Mouse (Mus musculus): ENCODE data around the gene Commd8. TPM values are rescaled to one million over a fixed set of nuclear protein-coding genes. Genes with fewer than 3 reads are reported as not detected.

The Commd8 gene
- polyA plus RNA-seq, 1 experiment from 2014 or later: 47.6 TPM

DNA sequence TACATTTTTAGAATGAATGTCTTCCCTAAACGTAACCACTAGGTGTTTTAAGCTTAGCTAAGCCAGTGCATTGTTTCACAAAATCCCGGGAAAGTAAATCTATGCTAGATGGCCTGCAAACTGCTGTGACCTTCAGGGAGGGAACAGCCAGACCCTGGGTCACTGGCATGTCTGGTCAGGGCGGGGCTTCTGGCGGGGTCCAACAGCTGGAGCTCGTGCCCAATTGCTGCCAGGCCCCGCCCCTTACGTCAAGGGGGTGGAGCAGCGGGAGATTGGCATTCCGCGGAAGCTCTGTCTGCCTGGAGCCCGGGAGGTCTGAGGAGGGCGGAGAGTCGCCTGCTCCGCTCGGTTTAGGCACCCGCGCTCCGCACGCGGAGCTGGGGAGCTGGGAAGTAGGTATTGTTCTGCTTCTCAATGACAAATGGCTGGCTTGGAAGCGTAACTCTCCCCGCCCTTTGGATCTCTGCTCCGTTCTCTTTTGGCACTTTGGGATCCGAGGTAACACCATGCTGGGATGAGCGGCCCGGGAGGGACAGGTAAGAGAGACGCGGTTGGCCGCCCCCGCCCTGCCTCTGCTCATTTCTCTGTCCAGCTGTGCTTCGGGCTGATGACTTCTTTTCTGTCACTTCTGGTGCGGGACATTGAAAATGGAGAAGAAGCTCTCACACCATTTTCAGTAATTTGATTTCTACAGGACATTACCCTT is 35.2 kb upstream of the Commd8 start:
- H3K4me3 ChIP-seq (ENCODE audit: low read depth, low read length): peak overlapping the region; percentile 70
- ATAC-seq (ENCODE audit: low read depth): peak; percentile 99
- no peaks in the 10 kb centered on the region for H3K27me3 ChIP-seq (ENCODE audit: control insufficient read depth, insufficient read depth, low read depth, low read length)
- H3K9ac ChIP-seq (ENCODE audit: low read depth, low read length): peak overlapping the region; percentile 65
- H3K4me2 ChIP-seq (ENCODE audit: low read depth, low read length): peak overlapping the region; percentile 86
- H3K9me3 ChIP-seq (replicated peaks; ENCODE audit: control insufficient read depth, low read length): no peaks in the 10 kb centered on the region
- under 1% methylated on average over 32 of the region's 32 CpGs for WGBS (ENCODE audit: insufficient replicate concordance)
- H3K27ac ChIP-seq (ENCODE audit: low read length): peak overlapping the region; percentile 73
- no peaks in the 10 kb centered on the region for H3K36me3 ChIP-seq (ENCODE audit: control insufficient read depth, insufficient read depth)
- peaks cover 20% of the 10 kb centered on the region for H3K4me1 ChIP-seq (ENCODE audit: control insufficient read depth, low read depth, low read length)

DNA sequence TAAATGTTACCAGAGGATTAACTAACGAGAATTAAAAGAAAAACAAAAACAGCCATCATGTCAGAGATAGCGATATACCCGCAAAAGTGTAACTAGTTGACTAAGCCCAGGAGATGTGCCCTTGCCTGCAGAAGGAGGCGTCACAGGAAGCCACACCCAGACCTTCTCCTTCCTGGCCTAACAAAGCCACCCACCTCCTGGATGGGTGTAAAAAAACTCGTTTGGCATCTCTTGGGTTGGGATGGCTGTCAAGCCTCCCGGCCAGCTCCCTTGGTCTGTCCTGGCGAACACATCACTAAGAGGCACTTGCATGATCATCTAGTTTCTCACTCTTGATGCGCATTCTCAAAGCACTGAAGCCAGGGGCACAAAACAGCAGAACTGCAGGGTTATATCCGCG is 34.0 kb upstream of the Commd8 start:
- 44% methylated on average over 10 of the region's 10 CpGs for whole genome bisulfite sequencing (ENCODE audit: insufficient replicate concordance)
- H3K4me1 ChIP-seq (ENCODE audit: control insufficient read depth, low read depth, low read length): peaks cover 20% of the 10 kb centered on the region
- no peaks in the 10 kb centered on the region for H3K27me3 ChIP-seq (ENCODE audit: control insufficient read depth, insufficient read depth, low read depth, low read length)
- no peak overlapping the region for H3K4me3 ChIP-seq (ENCODE audit: low read depth, low read length)
- H3K9ac ChIP-seq (ENCODE audit: low read depth, low read length): no peak overlapping the region
- ATAC-seq (ENCODE audit: low read depth): no peak
- no peaks in the 10 kb centered on the region for H3K9me3 ChIP-seq (replicated peaks; ENCODE audit: control insufficient read depth, low read length)
- H3K4me2 ChIP-seq (ENCODE audit: low read depth, low read length): peak overlapping the region; percentile 26
- no peak overlapping the region for H3K27ac ChIP-seq (ENCODE audit: low read length)
- H3K36me3 ChIP-seq (ENCODE audit: control insufficient read depth, insufficient read depth): no peaks in the 10 kb centered on the region

- Histone ChIP-seq H3K9ac (ENCODE audit: low read depth, low read length) (no peak overlapping the region), H3K4me2 (ENCODE audit: low read depth, low read length) (peak overlapping the region; percentile 26), H3K4me3 (ENCODE audit: low read depth, low read length) (no peak overlapping the region), H3K4me1 (ENCODE audit: control insufficient read depth, low read depth, low read length) (peaks cover 20% of the 10 kb centered on the region), H3K36me3 (ENCODE audit: control insufficient read depth, insufficient read depth) (no peaks in the 10 kb centered on the region), H3K9me3 (replicated peaks; ENCODE audit: control insufficient read depth, low read length) (no peaks in the 10 kb centered on the region), H3K27ac (ENCODE audit: low read length) (no peak overlapping the region), H3K27me3 (ENCODE audit: control insufficient read depth, insufficient read depth, low read depth, low read length) (no peaks in the 10 kb centered on the region)
- WGBS (ENCODE audit: insufficient replicate concordance): 42% methylated on average over 7 of the region's 7 CpGs
- no peak for ATAC-seq (ENCODE audit: low read depth)
These were observed 33.6 kb upstream of the Commd8 start for GRCm38 (mm10) chr5:72201600-72201999.

- H3K9ac ChIP-seq (ENCODE audit: low read depth, low read length): no peak overlapping the region
- H3K36me3 ChIP-seq (ENCODE audit: control insufficient read depth, insufficient read depth): no peaks in the 10 kb centered on the region
- H3K27ac ChIP-seq (ENCODE audit: low read length): no peak overlapping the region
- H3K4me1 ChIP-seq (ENCODE audit: control insufficient read depth, low read depth, low read length): no peaks in the 10 kb centered on the region
- H3K9me3 ChIP-seq (replicated peaks; ENCODE audit: control insufficient read depth, low read length): no peaks in the 10 kb centered on the region
- no peak overlapping the region for H3K4me3 ChIP-seq (ENCODE audit: low read depth, low read length)
- H3K27me3 ChIP-seq (ENCODE audit: control insufficient read depth, insufficient read depth, low read depth, low read length): no peaks in the 10 kb centered on the region
- no peak overlapping the region for H3K4me2 ChIP-seq (ENCODE audit: low read depth, low read length)
- WGBS (ENCODE audit: insufficient replicate concordance): 51% methylated on average over 1 of the region's 1 CpGs
- no peak for ATAC-seq (ENCODE audit: low read depth)
These were observed 27.5 kb upstream of the Commd8 start for GRCm38 (mm10) chr5:72195442-72195841.

- no peak overlapping the region for H3K27ac ChIP-seq (ENCODE audit: low read length)
- H3K4me1 ChIP-seq (ENCODE audit: control insufficient read depth, low read depth, low read length): no peaks in the 10 kb centered on the region
- H3K4me2 ChIP-seq (ENCODE audit: low read depth, low read length): no peak overlapping the region
- no peak overlapping the region for H3K9ac ChIP-seq (ENCODE audit: low read depth, low read length)
- WGBS (ENCODE audit: insufficient replicate concordance): 61% methylated on average over 5 of the region's 5 CpGs
- H3K9me3 ChIP-seq (replicated peaks; ENCODE audit: control insufficient read depth, low read length): no peaks in the 10 kb centered on the region
- H3K27me3 ChIP-seq (ENCODE audit: control insufficient read depth, insufficient read depth, low read depth, low read length): no peaks in the 10 kb centered on the region
- H3K36me3 ChIP-seq (ENCODE audit: control insufficient read depth, insufficient read depth): no peaks in the 10 kb centered on the region
- no peak overlapping the region for H3K4me3 ChIP-seq (ENCODE audit: low read depth, low read length)
- ATAC-seq (ENCODE audit: low read depth): no peak
These were observed 23.9 kb upstream of the Commd8 start for GRCm38 (mm10) chr5:72191932-72192331.

- 69% methylated on average over 7 of the region's 7 CpGs for WGBS (ENCODE audit: insufficient replicate concordance)
- H3K4me1 ChIP-seq (ENCODE audit: control insufficient read depth, low read depth, low read length): no peaks in the 10 kb centered on the region
- H3K9ac ChIP-seq (ENCODE audit: low read depth, low read length): no peak overlapping the region
- no peak overlapping the region for H3K4me2 ChIP-seq (ENCODE audit: low read depth, low read length)
- ATAC-seq (ENCODE audit: low read depth): no peak
- H3K4me3 ChIP-seq (ENCODE audit: low read depth, low read length): no peak overlapping the region
- H3K27ac ChIP-seq (ENCODE audit: low read length): no peak overlapping the region
- no peaks in the 10 kb centered on the region for H3K36me3 ChIP-seq (ENCODE audit: control insufficient read depth, insufficient read depth)
- no peaks in the 10 kb centered on the region for H3K27me3 ChIP-seq (ENCODE audit: control insufficient read depth, insufficient read depth, low read depth, low read length)
- H3K9me3 ChIP-seq (replicated peaks; ENCODE audit: control insufficient read depth, low read length): no peaks in the 10 kb centered on the region
These were observed 23.2 kb upstream of the Commd8 start for GRCm38 (mm10) chr5:72191154-72191553.

DNA sequence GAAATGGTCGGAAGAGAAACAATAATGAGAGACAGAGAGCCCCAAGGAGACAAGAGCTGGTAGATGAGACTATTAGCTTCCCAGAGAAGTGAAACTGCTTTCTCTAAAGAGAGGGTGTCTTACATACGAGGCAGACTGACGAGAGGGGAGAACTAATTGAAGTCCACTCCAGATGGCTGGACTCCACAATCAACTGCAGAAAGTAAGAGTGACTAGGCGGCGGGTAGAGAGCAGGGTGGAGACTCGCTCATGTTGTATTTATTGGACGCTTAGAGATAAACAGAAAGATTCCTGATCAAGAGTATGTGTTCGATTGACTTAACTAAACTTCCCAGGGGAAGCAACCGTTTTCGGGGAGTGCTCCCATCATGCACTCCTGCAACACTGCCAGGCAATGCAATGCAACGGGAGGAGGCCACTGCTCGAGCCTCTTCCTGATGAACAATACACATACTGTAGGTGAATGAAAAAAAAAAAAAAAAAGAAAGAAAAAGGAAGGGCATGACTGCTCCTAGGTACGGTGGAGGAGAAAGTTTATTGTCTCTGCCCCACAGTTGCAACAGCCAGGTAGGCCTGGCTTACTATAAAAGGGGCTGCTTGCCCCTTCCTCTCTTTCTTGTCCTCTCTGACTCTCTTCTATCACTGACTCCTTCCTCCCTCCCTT is 16.6 kb upstream of the Commd8 start:
- H3K4me3 ChIP-seq (ENCODE audit: low read depth, low read length): peak overlapping the region; percentile 48
- no peaks in the 10 kb centered on the region for H3K36me3 ChIP-seq (ENCODE audit: control insufficient read depth, insufficient read depth)
- H3K27me3 ChIP-seq (ENCODE audit: control insufficient read depth, insufficient read depth, low read depth, low read length): no peaks in the 10 kb centered on the region
- no peaks in the 10 kb centered on the region for H3K9me3 ChIP-seq (replicated peaks; ENCODE audit: control insufficient read depth, low read length)
- peak overlapping the region; percentile 87 for H3K27ac ChIP-seq (ENCODE audit: low read length)
- 25% methylated on average over 13 of the region's 13 CpGs for WGBS (ENCODE audit: insufficient replicate concordance)
- peak overlapping the region; percentile 50 for H3K9ac ChIP-seq (ENCODE audit: low read depth, low read length)
- H3K4me2 ChIP-seq (ENCODE audit: low read depth, low read length): peak overlapping the region; percentile 80
- peak; percentile 71 for ATAC-seq (ENCODE audit: low read depth)
- H3K4me1 ChIP-seq (ENCODE audit: control insufficient read depth, low read depth, low read length): peaks cover 49% of the 10 kb centered on the region

GRCm38 (mm10) chr5:72183929-72184328 is 15.9 kb upstream of the Commd8 start:
- WGBS (ENCODE audit: insufficient replicate concordance): 22% methylated on average over 6 of the region's 6 CpGs
- Histone ChIP-seq H3K4me1 (ENCODE audit: control insufficient read depth, low read depth, low read length) (peaks cover 49% of the 10 kb centered on the region), H3K9me3 (replicated peaks; ENCODE audit: control insufficient read depth, low read length) (no peaks in the 10 kb centered on the region), H3K9ac (ENCODE audit: low read depth, low read length) (0 out of 2 replicates have a peak overlapping the region, but pooled peaks have one; percentile 11), H3K27ac (ENCODE audit: low read length) (peak overlapping the region; percentile 87), H3K4me2 (ENCODE audit: low read depth, low read length) (peak overlapping the region; percentile 80), H3K36me3 (ENCODE audit: control insufficient read depth, insufficient read depth) (no peaks in the 10 kb centered on the region), H3K27me3 (ENCODE audit: control insufficient read depth, insufficient read depth, low read depth, low read length) (no peaks in the 10 kb centered on the region), H3K4me3 (ENCODE audit: low read depth, low read length) (peak overlapping the region; percentile 48)
- ATAC-seq (ENCODE audit: low read depth): peak; percentile 78

GRCm38 (mm10) chr5:72182804-72183203 is 14.8 kb upstream of the Commd8 start:
- peak; percentile 80 for ATAC-seq (ENCODE audit: low read depth)
- no peak overlapping the region for H3K9ac ChIP-seq (ENCODE audit: low read depth, low read length)
- peak overlapping the region; percentile 80 for H3K4me2 ChIP-seq (ENCODE audit: low read depth, low read length)
- no peaks in the 10 kb centered on the region for H3K36me3 ChIP-seq (ENCODE audit: control insufficient read depth, insufficient read depth)
- peaks cover 49% of the 10 kb centered on the region for H3K4me1 ChIP-seq (ENCODE audit: control insufficient read depth, low read depth, low read length)
- 0 out of 2 replicates have a peak overlapping the region, but pooled peaks have one; percentile 11 for H3K4me3 ChIP-seq (ENCODE audit: low read depth, low read length)
- no peaks in the 10 kb centered on the region for H3K9me3 ChIP-seq (replicated peaks; ENCODE audit: control insufficient read depth, low read length)
- H3K27me3 ChIP-seq (ENCODE audit: control insufficient read depth, insufficient read depth, low read depth, low read length): no peaks in the 10 kb centered on the region
- WGBS (ENCODE audit: insufficient replicate concordance): 33% methylated on average over 4 of the region's 4 CpGs
- H3K27ac ChIP-seq (ENCODE audit: low read length): peak overlapping the region; percentile 74
